Mouse (Mus musculus) heart, embryonic 14.5 days (tissue): ENCODE results near the gene Cdk6. TPM values are rescaled to one million over a fixed set of nuclear protein-coding genes. Genes with fewer than 3 reads are reported as not detected.
"Not testable (repeated sequence)": the region's sequence is repeated elsewhere in the genome, so short reads cannot be mapped to it uniquely, and the experiment has no call there.

Experiments
- ATAC-seq: fragments of 200-750 bp; cut with Nextera tagmentation; 2 replicates; pipeline ENCODE4 v1.8.0; 2017; ENCODE audit warnings: low read depth, moderate TSS enrichment; ENCODE audit not compliant: insufficient number of reproducible peaks, insufficient read depth, low FRiP score
- H3K27ac ChIP-seq, 2 experiments: fragments of 200-500 bp in 1 of 2; fragments of 300-500 bp in 1 of 2; sonication (generic) in 1 of 2; replicated peaks in 1 of 2; 2 replicates each; pipeline ENCODE4 v1.5.1; 2012 to 2014; ENCODE audit warnings: low read depth in 2 of 2, low read length in 2 of 2, control low read depth in 1 of 2, mild to moderate bottlenecking in 1 of 2, mixed read lengths in 1 of 2; ENCODE audit not compliant: control insufficient read depth in 1 of 2, insufficient read depth in 1 of 2
- H3K27me3 ChIP-seq: fragments of 300-500 bp; sonication (generic); 2 replicates; pipeline ENCODE4 v1.6.1; 2014; ENCODE audit warnings: mild to moderate bottlenecking, low read length, control low read depth; ENCODE audit not compliant: control insufficient read depth, insufficient read depth
- H3K36me3 ChIP-seq: fragments of 300-500 bp; sonication (generic); 2 replicates; pipeline ENCODE4 v1.6.1; 2014; ENCODE audit warnings: mild to moderate bottlenecking, control low read depth, low read length, mixed read lengths; ENCODE audit not compliant: control insufficient read depth, insufficient read depth
- H3K4me1 ChIP-seq, 2 experiments: fragments of 200-500 bp in 1 of 2; fragments of 300-500 bp in 1 of 2; sonication (generic) in 1 of 2; 2 replicates each; pipeline ENCODE4 v1.6.1; 2012 to 2014; ENCODE audit warnings: low read length in 2 of 2, control low read depth in 1 of 2, mixed read lengths in 1 of 2; ENCODE audit not compliant: control insufficient read depth in 2 of 2, insufficient read depth in 2 of 2
- H3K4me2 ChIP-seq: fragments of 300-500 bp; sonication (generic); 2 replicates; pipeline ENCODE4 v1.6.1; 2014; ENCODE audit warnings: mild to moderate bottlenecking, low read length
- H3K4me3 ChIP-seq, 2 experiments: fragments of 200-500 bp in 1 of 2; fragments of 300-500 bp in 1 of 2; sonication (generic) in 1 of 2; 2 replicates each; pipeline ENCODE4 v1.5.1; 2012 to 2014; ENCODE audit warnings: low read length in 2 of 2, mild to moderate bottlenecking in 2 of 2, control low read depth in 1 of 2, low read depth in 1 of 2, moderate library complexity in 1 of 2; ENCODE audit not compliant: control insufficient read depth in 1 of 2, insufficient read depth in 1 of 2
- H3K9ac ChIP-seq: fragments of 300-500 bp; sonication (generic); 2 replicates; pipeline ENCODE4 v1.6.1; 2014; ENCODE audit warnings: mild to moderate bottlenecking, low read length
- H3K9me3 ChIP-seq: fragments of 300-500 bp; sonication (generic); 2 replicates; pipeline ENCODE4 v1.6.1; 2016; ENCODE audit warnings: low read length, control low read depth; ENCODE audit not compliant: control insufficient read depth
- WGBS: fragments of 180-500 bp; shearing (Covaris S2); extraction: QIAGEN DNeasy Blood & Tissue Kit; methylation state at CpG from one replicate; pipeline ENCODE4 v1.1.7; 2014; 5-methylcytosine and 5-hydroxymethylcytosine counted together
- polyA plus RNA-seq: library from polyadenylated mRNA; unstranded; fragments of >200 nt; fragmentation: Nextera tagmentation; extraction: Ambion mirVana; gene quantifications from 2 replicates; pipeline ENCODE4 v1.2.1, GENCODE M21; 2014

Cdk6 gene
- polyA plus RNA-seq, 1 experiment from 2014 or later, result 32.1 TPM

- Histone ChIP-seq H3K27ac (no peak overlapping the region), H3K4me3 (no peak overlapping the region), H3K27me3 (no peaks in the 10 kb centered on the region), H3K9me3 (no peaks in the 10 kb centered on the region), H3K36me3 (no peaks in the 10 kb centered on the region), H3K4me1 (0 out of 4 replicates have a peak, but pooled peaks cover 0 to 3% of the 10 kb centered on the region in 2 experiments), H3K9ac (no peak overlapping the region), H3K4me2 (no peak overlapping the region)
- 66% methylated on average over 1 of the region's 1 CpGs for WGBS
- no peak for ATAC-seq
These were observed 31.7 kb upstream of the Cdk6 start for GRCm38 (mm10) chr5:3309587-3309986.

DNA sequence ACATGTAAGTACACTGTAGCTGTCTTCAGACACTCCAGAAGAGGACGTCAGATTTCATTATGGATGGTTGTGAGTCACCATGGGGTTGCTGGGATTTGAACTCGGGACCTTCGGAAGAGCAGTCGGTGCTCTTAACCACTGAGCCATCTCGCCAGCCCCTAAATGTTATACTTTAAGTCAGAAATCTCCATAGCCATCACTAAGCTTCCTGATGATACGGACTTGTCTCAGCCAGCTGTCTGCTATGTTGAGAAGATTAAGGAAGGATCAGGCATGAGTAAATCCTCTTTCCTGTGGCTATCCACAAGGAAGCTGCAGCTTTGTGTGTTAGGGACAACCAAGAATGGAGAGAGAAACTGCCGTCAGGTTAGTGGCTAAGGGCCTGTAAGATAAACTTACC lies 30.1 kb upstream of the Cdk6 start:
- H3K27ac ChIP-seq, H3K36me3 ChIP-seq, H3K9me3 ChIP-seq, H3K9ac ChIP-seq, H3K4me1 ChIP-seq, H3K4me3 ChIP-seq, H3K27me3 ChIP-seq, H3K4me2 ChIP-seq, ATAC-seq: not testable (repeated sequence)
- WGBS, result 78% methylated on average over 7 of the region's 7 CpGs

GRCm38 (mm10) chr5:3317724-3318123 lies 23.6 kb upstream of the Cdk6 start:
- not testable (repeated sequence) for H3K27ac ChIP-seq, H3K9me3 ChIP-seq, H3K36me3 ChIP-seq, H3K27me3 ChIP-seq, H3K4me2 ChIP-seq, H3K4me1 ChIP-seq, H3K4me3 ChIP-seq, H3K9ac ChIP-seq, ATAC-seq
- WGBS, result 75% methylated on average over 5 of the region's 5 CpGs

GRCm38 (mm10) chr5:3320225-3320624 lies 21.1 kb upstream of the Cdk6 start:
- Histone ChIP-seq H3K4me1 (0 out of 4 replicates have a peak, but pooled peaks cover 0 to 2% of the 10 kb centered on the region in 2 experiments), H3K9me3 (no peaks in the 10 kb centered on the region), H3K36me3 (no peaks in the 10 kb centered on the region), H3K27ac (no peak overlapping the region), H3K9ac (no peak overlapping the region), H3K4me3 (no peak overlapping the region), H3K27me3 (no peaks in the 10 kb centered on the region), H3K4me2 (no peak overlapping the region)
- no peak for ATAC-seq
- 37% methylated on average over 1 of the region's 1 CpGs for WGBS

DNA sequence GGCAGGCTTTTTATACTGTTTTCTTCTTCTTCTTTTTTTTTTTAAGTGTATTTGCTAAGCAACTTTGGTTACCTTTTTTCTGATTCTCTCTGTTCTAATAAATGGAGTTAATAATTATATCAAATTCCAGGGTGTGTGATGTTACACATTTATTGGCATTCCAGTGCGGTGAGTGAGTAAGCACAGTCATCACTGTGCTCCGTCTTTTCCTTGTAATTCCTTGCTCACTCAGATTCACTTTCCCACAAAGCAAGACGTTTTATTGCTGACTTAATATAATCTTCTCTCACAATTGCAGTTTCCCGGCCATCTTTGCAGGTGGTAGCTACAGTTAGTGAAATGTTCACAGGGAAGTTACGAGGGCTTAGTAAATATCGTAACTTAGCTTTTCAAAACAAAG lies 19.2 kb upstream of the Cdk6 start:
- Histone ChIP-seq H3K4me2 (no peak overlapping the region), H3K36me3 (no peaks in the 10 kb centered on the region), H3K27me3 (no peaks in the 10 kb centered on the region), H3K9ac (no peak overlapping the region), H3K27ac (no peak overlapping the region), H3K9me3 (no peaks in the 10 kb centered on the region), H3K4me1 (0 out of 4 replicates have a peak, but pooled peaks cover 0 to 3% of the 10 kb centered on the region in 2 experiments), H3K4me3 (no peak overlapping the region)
- no peak for ATAC-seq
- 88% methylated on average over 6 of the region's 6 CpGs for WGBS

DNA sequence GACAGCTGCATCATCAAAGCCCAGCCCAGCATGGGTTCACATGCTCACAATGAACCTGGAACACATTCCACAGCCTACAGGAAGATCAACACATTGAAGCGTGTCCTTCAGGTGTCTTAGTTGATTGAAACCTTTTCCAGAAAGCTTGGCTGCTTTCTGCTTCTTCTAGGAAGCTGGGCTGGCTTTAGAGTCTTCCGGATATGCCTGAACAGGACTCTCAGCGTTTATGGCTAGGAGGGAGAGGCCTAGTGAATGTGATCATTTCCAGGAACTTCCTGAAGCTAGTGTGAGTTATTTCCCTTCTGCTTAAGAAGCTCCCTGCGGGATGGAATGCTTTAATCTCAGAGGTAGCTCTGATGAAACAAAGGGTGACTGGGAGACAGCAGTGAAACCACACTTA lies 17.2 kb upstream of the Cdk6 start:
- 0 out of 4 replicates have a peak, but pooled peaks cover 0 to 3% of the 10 kb centered on the region in 2 experiments for H3K4me1 ChIP-seq
- no peak overlapping the region for H3K9ac ChIP-seq
- no peak overlapping the region for H3K4me2 ChIP-seq
- no peak overlapping the region for H3K27ac ChIP-seq
- H3K27me3 ChIP-seq, result no peaks in the 10 kb centered on the region
- H3K4me3 ChIP-seq, result no peak overlapping the region
- H3K36me3 ChIP-seq, result no peaks in the 10 kb centered on the region
- ATAC-seq, result no peak
- WGBS, result 55% methylated on average over 4 of the region's 4 CpGs
- H3K9me3 ChIP-seq, result no peaks in the 10 kb centered on the region

DNA sequence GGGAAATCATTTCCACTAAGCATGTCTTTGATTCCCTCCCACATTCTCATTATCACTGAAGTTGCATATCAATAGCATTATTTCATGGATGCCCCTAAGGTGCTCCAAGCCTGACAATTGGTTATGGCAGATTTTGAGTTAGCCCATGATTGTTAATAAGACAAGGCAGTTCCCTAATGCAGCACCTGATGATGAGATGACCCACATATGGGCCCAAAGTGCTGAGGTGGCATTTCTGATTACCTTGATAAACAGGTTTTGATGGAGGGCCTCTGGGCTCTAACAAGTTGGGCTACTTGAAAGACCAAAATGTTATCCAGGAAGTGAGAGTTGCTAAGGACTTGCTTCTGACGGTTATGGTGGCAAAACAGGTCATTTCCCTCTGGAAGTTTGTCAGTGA lies 11.9 kb upstream of the Cdk6 start:
- no peak overlapping the region for H3K27ac ChIP-seq
- H3K27me3 ChIP-seq, result no peaks in the 10 kb centered on the region
- no peak overlapping the region for H3K4me3 ChIP-seq
- H3K36me3 ChIP-seq, result no peaks in the 10 kb centered on the region
- 59% methylated on average over 1 of the region's 1 CpGs for WGBS
- H3K4me2 ChIP-seq, result no peak overlapping the region
- H3K9ac ChIP-seq, result no peak overlapping the region
- H3K9me3 ChIP-seq, result no peaks in the 10 kb centered on the region
- 0 out of 4 replicates have a peak, but pooled peaks cover 0 to 3% of the 10 kb centered on the region in 2 experiments for H3K4me1 ChIP-seq
- ATAC-seq, result no peak

- H3K9ac ChIP-seq, result no peak overlapping the region
- H3K27me3 ChIP-seq, result no peaks in the 10 kb centered on the region
- no peaks in the 10 kb centered on the region for H3K4me1 ChIP-seq
- ATAC-seq, result no peak
- H3K36me3 ChIP-seq, result no peaks in the 10 kb centered on the region
- H3K9me3 ChIP-seq, result no peaks in the 10 kb centered on the region
- no peak overlapping the region for H3K4me2 ChIP-seq
- WGBS, result 77% methylated on average over 3 of the region's 3 CpGs
- H3K4me3 ChIP-seq, result no peak overlapping the region
- no peak overlapping the region for H3K27ac ChIP-seq
These were observed 10.4 kb upstream of the Cdk6 start for GRCm38 (mm10) chr5:3330932-3331331.
